Mouse (Mus musculus) hindbrain, embryonic 15.5 days (tissue): Measurements from ENCODE around the gene Krt6a. TPM values are rescaled to one million over a fixed set of nuclear protein-coding genes. Genes with fewer than 3 reads are reported as not detected.
"Not testable (repeated sequence)": the region's sequence is repeated elsewhere in the genome, so short reads cannot be mapped to it uniquely, and the experiment has no call there.

Experiments used
- ATAC-seq: fragments of 200-750 bp; cut with Nextera tagmentation; 2 replicates; pipeline ENCODE4 v1.8.0; 2017; ENCODE audit warnings: low read depth, moderate number of reproducible peaks, moderate TSS enrichment; ENCODE audit not compliant: low FRiP score
- H3K27ac ChIP-seq: fragments of 300-500 bp; sonication (generic); replicated peaks from 2 replicates; pipeline ENCODE4 v1.5.1; 2015; ENCODE audit warnings: mild to moderate bottlenecking, inconsistent platforms
- H3K27me3 ChIP-seq: fragments of 300-500 bp; sonication (generic); 2 replicates; pipeline ENCODE4 v1.6.1; 2015; ENCODE audit warnings: control low read depth, inconsistent platforms
- H3K36me3 ChIP-seq: fragments of 300-500 bp; sonication (generic); 2 replicates; pipeline ENCODE4 v1.6.1; 2015; ENCODE audit warnings: control low read depth, inconsistent platforms
- H3K4me1 ChIP-seq: fragments of 300-500 bp; sonication (generic); replicated peaks from 2 replicates; pipeline ENCODE4 v1.6.1; 2015; ENCODE audit warnings: control low read depth, inconsistent platforms
- H3K4me2 ChIP-seq: fragments of 300-500 bp; sonication (generic); 2 replicates; pipeline ENCODE4 v1.6.1; 2015; ENCODE audit warnings: moderate library complexity, mild to moderate bottlenecking, inconsistent platforms
- H3K4me3 ChIP-seq: fragments of 300-500 bp; sonication (generic); 2 replicates; pipeline ENCODE4 v1.5.1; 2015; ENCODE audit warnings: mild to moderate bottlenecking, inconsistent platforms
- H3K9ac ChIP-seq: fragments of 300-500 bp; sonication (generic); 2 replicates; pipeline ENCODE4 v1.6.1; 2015; ENCODE audit warnings: inconsistent platforms
- H3K9me3 ChIP-seq: fragments of 300-500 bp; sonication (generic); 2 replicates; pipeline ENCODE4 v1.6.1; 2016; ENCODE audit warnings: control low read depth, inconsistent platforms
- WGBS: fragments of 180-500 bp; shearing (Covaris S2); methylation state at CpG from one replicate; pipeline ENCODE4 v1.1.7; 2015; 5-methylcytosine and 5-hydroxymethylcytosine counted together
- microRNA-seq: library from miRNA; unstranded; fragments of <30 nt; microRNA quantifications from one replicate; pipeline ENCODE4, GENCODE M21; 2016
- polyA plus RNA-seq: library from polyadenylated mRNA; unstranded; fragments of >200 nt; fragmentation: Nextera tagmentation; extraction: Ambion mirVana; gene quantifications from 2 replicates; pipeline ENCODE4 v1.2.1, GENCODE M21; 2015

Krt6a gene
- polyA plus RNA-seq, 1 experiment from 2014 or later = 0.22 TPM

- no peak overlapping the region for H3K27ac ChIP-seq
- H3K36me3 ChIP-seq = no peaks in the 10 kb centered on the region
- no peak overlapping the region for H3K4me2 ChIP-seq
- WGBS = 85% methylated on average over 8 of the region's 8 CpGs
- no peaks in the 10 kb centered on the region for H3K9me3 ChIP-seq
- no peak overlapping the region for H3K9ac ChIP-seq
- H3K4me3 ChIP-seq = no peak overlapping the region
- no peaks in the 10 kb centered on the region for H3K27me3 ChIP-seq
- H3K4me1 ChIP-seq = no peaks in the 10 kb centered on the region
- no peak for ATAC-seq
These were observed 5.8 kb upstream of the Krt6a start for GRCm38 (mm10) chr15:101699866-101700265.

DNA sequence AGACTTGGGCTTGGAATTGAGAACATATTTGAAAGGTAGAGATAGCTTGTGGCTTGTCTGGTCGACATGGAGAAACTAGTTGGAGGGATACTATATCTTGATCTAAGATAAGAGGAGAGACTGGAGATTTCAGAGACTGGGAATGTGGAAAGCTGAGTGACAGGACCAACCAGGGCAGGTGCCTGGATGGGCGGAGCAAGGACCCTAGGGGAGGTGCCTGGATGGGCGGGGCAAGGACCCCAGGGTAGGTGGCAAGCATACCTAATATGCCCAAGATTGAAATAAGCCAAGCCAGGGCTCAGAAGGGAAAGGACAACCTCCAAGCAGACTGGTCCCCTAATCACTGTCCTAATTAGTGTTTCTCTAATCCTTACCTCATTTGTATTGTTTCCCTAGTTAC is 5.1 kb upstream of the Krt6a start:
- ATAC-seq = no peak
- no peak overlapping the region for H3K27ac ChIP-seq
- H3K4me3 ChIP-seq = no peak overlapping the region
- no peaks in the 10 kb centered on the region for H3K9me3 ChIP-seq
- H3K36me3 ChIP-seq = no peaks in the 10 kb centered on the region
- no peak overlapping the region for H3K9ac ChIP-seq
- no peak overlapping the region for H3K4me2 ChIP-seq
- no peaks in the 10 kb centered on the region for H3K4me1 ChIP-seq
- WGBS = 56% methylated on average over 3 of the region's 3 CpGs
- H3K27me3 ChIP-seq = no peaks in the 10 kb centered on the region

- H3K4me3 ChIP-seq = no peak overlapping the region
- H3K36me3 ChIP-seq = no peaks in the 10 kb centered on the region
- H3K27ac ChIP-seq = no peak overlapping the region
- no peaks in the 10 kb centered on the region for H3K4me1 ChIP-seq
- no peaks in the 10 kb centered on the region for H3K9me3 ChIP-seq
- H3K9ac ChIP-seq = no peak overlapping the region
- WGBS = 77% methylated on average over 8 of the region's 8 CpGs
- ATAC-seq = no peak
- H3K27me3 ChIP-seq = no peaks in the 10 kb centered on the region
- no peak overlapping the region for H3K4me2 ChIP-seq
These were observed 3.5 kb upstream of the Krt6a start for GRCm38 (mm10) chr15:101697326-101698188.

DNA sequence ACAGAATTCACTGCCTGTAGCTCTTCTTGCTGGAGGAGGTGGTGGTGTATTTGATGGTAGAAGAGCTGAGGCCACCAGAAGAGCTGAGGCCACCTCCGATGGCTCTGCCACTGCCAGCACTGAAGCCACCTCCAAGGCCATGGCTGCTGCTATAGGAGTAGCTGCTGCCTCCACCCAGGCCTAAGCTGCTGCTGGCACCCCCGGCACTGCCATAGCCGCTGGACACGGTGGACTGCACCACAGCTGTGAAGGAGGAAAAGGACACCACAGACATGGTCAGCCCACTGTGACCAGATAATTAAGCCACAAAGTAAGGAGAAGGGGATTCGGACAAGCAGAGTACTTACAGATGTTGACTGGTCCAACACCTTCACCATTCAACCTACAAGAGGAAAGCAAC is 3.6 kb downstream of the Krt6a start:
- not testable (repeated sequence) for H3K27me3 ChIP-seq
- 90% methylated on average over 5 of the region's 5 CpGs for WGBS

DNA sequence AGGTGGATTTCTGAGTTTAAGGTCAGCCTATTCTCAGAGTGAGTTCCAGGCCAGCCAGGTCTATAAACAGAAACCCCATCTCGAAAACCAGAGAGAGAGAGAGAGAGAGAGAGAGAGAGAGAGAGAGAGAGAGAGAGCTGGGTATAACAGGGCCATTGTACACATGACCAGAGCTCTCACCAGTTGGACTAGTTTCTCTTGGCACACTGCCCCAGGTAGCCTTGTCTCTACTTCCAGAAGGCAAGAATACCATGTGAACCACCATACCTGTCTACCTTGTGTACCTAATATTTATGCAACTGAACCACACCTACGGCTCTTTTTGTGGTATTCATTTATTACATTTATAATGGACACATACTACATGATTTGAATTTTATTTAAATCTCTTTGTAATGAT is 5.9 kb downstream of the Krt6a start:
- 68% methylated on average over 2 of the region's 2 CpGs for WGBS
- no peak overlapping the region for H3K27ac ChIP-seq
- no peaks in the 10 kb centered on the region for H3K9me3 ChIP-seq
- H3K27me3 ChIP-seq = no peaks in the 10 kb centered on the region
- H3K4me3 ChIP-seq = no peak overlapping the region
- no peaks in the 10 kb centered on the region for H3K4me1 ChIP-seq
- H3K4me2 ChIP-seq = no peak overlapping the region
- no peaks in the 10 kb centered on the region for H3K36me3 ChIP-seq
- H3K9ac ChIP-seq = no peak overlapping the region
- no peak for ATAC-seq

More for the DNA sequence above, 3.6 kb downstream of the Krt6a start:
- not testable (repeated sequence) for H3K27ac ChIP-seq, H3K4me1 ChIP-seq, ATAC-seq, H3K9me3 ChIP-seq, H3K4me3 ChIP-seq, H3K4me2 ChIP-seq, H3K36me3 ChIP-seq, H3K9ac ChIP-seq

- Histone ChIP-seq H3K4me1 (no peaks in the 10 kb centered on the region), H3K27me3 (no peaks in the 10 kb centered on the region), H3K4me2 (no peak within 1 kb of the TSS), H3K36me3 (no peaks in the 10 kb centered on the region), H3K9ac (no peak within 1 kb of the TSS), H3K9me3 (no peaks in the 10 kb centered on the region), H3K4me3 (no peak within 1 kb of the TSS), H3K27ac (no peak within 1 kb of the TSS)
- WGBS = 93% methylated on average over 2 of the region's 2 CpGs
- ATAC-seq = no peak
These were observed 13.9 kb downstream of the Krt6a start, which contains the start of gene Krt6b for GRCm38 (mm10) chr15:101680187-101680586. Gene Krt6b, minus strand, starts transcription at chr15:101680287.

- no peak overlapping the region for H3K27ac ChIP-seq
- no peak overlapping the region for H3K9ac ChIP-seq
- H3K27me3 ChIP-seq = no peaks in the 10 kb centered on the region
- no peak for ATAC-seq
- no peaks in the 10 kb centered on the region for H3K4me1 ChIP-seq
- no peaks in the 10 kb centered on the region for H3K36me3 ChIP-seq
- WGBS = 85% methylated on average over 1 of the region's 1 CpGs
- H3K9me3 ChIP-seq = no peaks in the 10 kb centered on the region
- no peak overlapping the region for H3K4me2 ChIP-seq
- H3K4me3 ChIP-seq = no peak overlapping the region
These were observed 18.1 kb downstream of the Krt6a start for GRCm38 (mm10) chr15:101675978-101676377.

GRCm38 (mm10) chr15:101652736-101653265 is 41.3 kb downstream of the Krt6a start:
- H3K9ac ChIP-seq = no peak overlapping the region
- no peak for ATAC-seq
- no peaks in the 10 kb centered on the region for H3K9me3 ChIP-seq
- H3K4me3 ChIP-seq = no peak overlapping the region
- H3K4me2 ChIP-seq = no peak overlapping the region
- H3K27me3 ChIP-seq = no peaks in the 10 kb centered on the region
- H3K36me3 ChIP-seq = no peaks in the 10 kb centered on the region
- 75% methylated on average over 5 of the region's 5 CpGs for WGBS
- H3K27ac ChIP-seq = no peak overlapping the region
- H3K4me1 ChIP-seq = no peaks in the 10 kb centered on the region

DNA sequence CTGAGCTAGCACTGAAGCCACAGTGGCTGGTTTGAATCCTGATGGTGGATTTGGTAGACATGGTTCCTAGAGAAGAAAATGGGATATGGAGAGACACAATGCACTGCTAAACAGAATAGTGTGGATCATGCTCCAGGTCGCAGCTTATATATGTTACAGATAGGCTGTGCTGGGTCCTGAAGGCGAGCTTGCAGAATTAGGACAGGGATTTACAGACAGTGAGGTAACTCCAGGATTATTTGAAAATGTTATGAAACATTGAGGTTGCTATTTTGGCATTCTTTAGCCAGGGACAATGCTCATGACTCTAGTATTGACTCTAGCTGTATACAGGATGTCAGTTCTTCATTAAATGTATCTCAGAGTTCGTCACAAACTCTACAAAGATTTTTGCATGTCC is 46.8 kb downstream of the Krt6a start, which contains the start of gene Gm5478:
Gene Gm5478 (minus strand): TSS at position 101 of the 400 bp plus-strand sequence.
- H3K9me3 ChIP-seq = no peaks in the 10 kb centered on the region

More for the DNA sequence above, 46.8 kb downstream of the Krt6a start, which contains the start of gene Gm5478:
- H3K36me3 ChIP-seq = no peaks in the 10 kb centered on the region
- H3K4me1 ChIP-seq = no peaks in the 10 kb centered on the region
- no peak within 1 kb of the TSS for H3K27ac ChIP-seq
- no peak for ATAC-seq
- H3K27me3 ChIP-seq = no peaks in the 10 kb centered on the region
- no peak within 1 kb of the TSS for H3K4me3 ChIP-seq
- no peak within 1 kb of the TSS for H3K9ac ChIP-seq
- WGBS = 80% methylated on average over 3 of the region's 3 CpGs
- no peak within 1 kb of the TSS for H3K4me2 ChIP-seq

Small RNA genes lying within 50 kb of the gene (microRNA-seq; reads per million reads assigned to microRNA genes)
- not detected for gene Gm44323
- not detected for gene Gm44342
- gene Gm44383 = not detected
- not detected for gene Gm44479

Other genes starting within 250 kb of the Krt6a start
- gene Krt88, start 246.6 kb downstream of the Krt6a start, polyA plus RNA-seq = not detected in 2 replicates
- gene Krt81, start 230.6 kb downstream of the Krt6a start, polyA plus RNA-seq = not detected in 2 replicates
- gene Krt86, start 220.8 kb downstream of the Krt6a start, polyA plus RNA-seq = 0.09 and 0.12 TPM in 2 replicates
- gene Krt83, start 202.8 kb downstream of the Krt6a start, polyA plus RNA-seq = not detected in 2 replicates
- gene Gm49425, start 177.0 kb downstream of the Krt6a start, polyA plus RNA-seq = not detected in 2 replicates
- 0.05 TPM in 1 of 2 replicates, not detected in the other for gene Krt84, start 161.5 kb downstream of the Krt6a start, polyA plus RNA-seq
- not detected in 2 replicates for gene Krt82, start 143.6 kb downstream of the Krt6a start, polyA plus RNA-seq
- 0.12 and 0.13 TPM in 2 replicates for gene Krt90, start 131.4 kb downstream of the Krt6a start, polyA plus RNA-seq
- gene Krt75, start 120.4 kb downstream of the Krt6a start, polyA plus RNA-seq = 0.17 and 0.18 TPM in 2 replicates
- not detected in 2 replicates for gene Gm5414, start 66.1 kb downstream of the Krt6a start, polyA plus RNA-seq
- gene Gm5478, start 46.9 kb downstream of the Krt6a start, polyA plus RNA-seq = not detected in 2 replicates
- gene Krt6b, start 14.0 kb downstream of the Krt6a start, polyA plus RNA-seq = not detected in 2 replicates
- 0.18 and 0.75 TPM in 2 replicates for gene Krt5, start 18.6 kb upstream of the Krt6a start, polyA plus RNA-seq
- 1.2 and 1.4 TPM in 2 replicates for gene Krt71, start 48.8 kb upstream of the Krt6a start, polyA plus RNA-seq
- 0.16 and 0.27 TPM in 2 replicates for gene Krt72, start 92.2 kb upstream of the Krt6a start, polyA plus RNA-seq
- gene Krt73, start 108.0 kb upstream of the Krt6a start, polyA plus RNA-seq = 1.3 and 3.3 TPM in 2 replicates
- gene Krt2, start 123.9 kb upstream of the Krt6a start, polyA plus RNA-seq = 0.05 TPM in 1 of 2 replicates, not detected in the other
- gene Krt1, start 156.5 kb upstream of the Krt6a start, polyA plus RNA-seq = 15.9 and 19.3 TPM in 2 replicates
- gene Krt77, start 175.4 kb upstream of the Krt6a start, polyA plus RNA-seq = 0.35 and 0.47 TPM in 2 replicates
- gene Krt76, start 198.6 kb upstream of the Krt6a start, polyA plus RNA-seq = not detected in 2 replicates
- gene Krt4, start 230.4 kb upstream of the Krt6a start, polyA plus RNA-seq = 0.07 and 0.40 TPM in 2 replicates
- 0.41 and 0.70 TPM in 2 replicates for gene Krt79, start 246.0 kb upstream of the Krt6a start, polyA plus RNA-seq